Mouse (Mus musculus) right cerebral cortex, postnatal 10 days (tissue): Measurements from ENCODE around the gene Hip1.
A peak's percentile ranks its signal among the peaks of the same experiment; 100 is the strongest.

ENCODE experiments used
- DNase-seq, 2 experiments: peaks; one replicate each; pipeline ENCODE4 v3.0.0; 2021; ENCODE audit warnings: low spot score in 2 of 2

Gene Hip1

GRCm38 (mm10) chr5:135544865-135545797 is at the start of gene Hip1:
Gene Hip1, minus strand, starts transcription at chr5:135545120.
- DNase-seq: peak; percentile 98 to 100

- no peak for DNase-seq
Observed at GRCm38 (mm10) chr5:135589996-135590784, 45.3 kb upstream of the Hip1 start.

GRCm38 (mm10) chr5:135587764-135588163 is 42.8 kb upstream of the Hip1 start:
- no peak for DNase-seq

- DNase-seq: no peak
Observed at GRCm38 (mm10) chr5:135585691-135586090, 40.8 kb upstream of the Hip1 start.

GRCm38 (mm10) chr5:135582330-135582729 is 37.4 kb upstream of the Hip1 start:
- no peak for DNase-seq

- peak; percentile 73 to 81 for DNase-seq
Observed at GRCm38 (mm10) chr5:135579331-135579751, 34.4 kb upstream of the Hip1 start.

- DNase-seq: no peak
Observed at GRCm38 (mm10) chr5:135576055-135576454, 31.1 kb upstream of the Hip1 start.

GRCm38 (mm10) chr5:135573006-135573405 is 28.1 kb upstream of the Hip1 start, which contains the start of gene Ccl24:
Gene Ccl24, minus strand, starts transcription at chr5:135573049.
- DNase-seq: no peak

- DNase-seq: no peak
Observed at GRCm38 (mm10) chr5:135568698-135569097, 23.8 kb upstream of the Hip1 start.

- DNase-seq: no peak
Observed at GRCm38 (mm10) chr5:135567556-135568265, 22.8 kb upstream of the Hip1 start.

- no peak for DNase-seq
Observed at GRCm38 (mm10) chr5:135563469-135563868, 18.5 kb upstream of the Hip1 start, which contains the start of gene Ccl26. Gene Ccl26, minus strand, starts transcription at chr5:135563569.

GRCm38 (mm10) chr5:135557671-135558070 is 12.8 kb upstream of the Hip1 start:
- no peak for DNase-seq

GRCm38 (mm10) chr5:135557051-135557450 is 12.1 kb upstream of the Hip1 start:
- DNase-seq: no peak

GRCm38 (mm10) chr5:135556259-135556658 is 11.3 kb upstream of the Hip1 start:
- no peak for DNase-seq

- no peak for DNase-seq
Observed at GRCm38 (mm10) chr5:135551591-135551990, 6.7 kb upstream of the Hip1 start.

- peak in 1 of 2 experiments; percentile 45 for DNase-seq
Observed at GRCm38 (mm10) chr5:135550910-135551309, 6.0 kb upstream of the Hip1 start.

- no peak for DNase-seq
Observed at GRCm38 (mm10) chr5:135547990-135548389, 3.1 kb upstream of the Hip1 start.

- peak; percentile 41 to 47 for DNase-seq
Observed at GRCm38 (mm10) chr5:135544032-135544558, 825 bp downstream of the Hip1 start.

- no peak for DNase-seq
Observed at GRCm38 (mm10) chr5:135537794-135538214, 7.1 kb downstream of the Hip1 start.

- no peak for DNase-seq
Observed at GRCm38 (mm10) chr5:135537326-135537725, 7.6 kb downstream of the Hip1 start.

GRCm38 (mm10) chr5:135535867-135536266 is 9.1 kb downstream of the Hip1 start:
- no peak for DNase-seq
